Mouse (Mus musculus): ENCODE measurements at regions not wholly inside any gene's neighbourhood (a gene's known extent, or its start where the extent isn't known, plus 50 kb on each side); places are given as distances from the start of the nearest gene placed in this dataset.
A peak's percentile ranks its signal among the peaks of the same experiment; 100 is the strongest.

DNA sequence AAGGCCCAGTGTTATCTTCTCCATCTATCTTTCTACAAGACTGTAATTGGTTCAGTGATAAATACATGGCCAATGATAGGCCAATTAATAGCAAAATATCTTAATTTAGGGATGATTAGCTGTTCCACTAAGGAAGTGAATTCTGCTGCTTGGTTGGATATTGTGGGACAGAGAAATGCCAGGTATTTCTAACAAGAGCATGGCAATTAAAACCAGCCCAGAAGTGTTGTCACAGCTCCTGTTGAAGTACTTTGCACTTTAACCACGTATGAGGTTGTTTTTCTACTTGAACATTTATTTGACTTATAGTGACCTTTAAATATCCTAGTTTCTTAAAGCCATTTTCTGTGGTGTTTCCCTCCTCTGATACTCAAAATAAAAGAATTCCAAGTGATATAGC lies 65.7 kb upstream of the Acsl4 start:
- DNase-seq (ENCODE audit: low spot score in 2 of 2), result no peak

DNA sequence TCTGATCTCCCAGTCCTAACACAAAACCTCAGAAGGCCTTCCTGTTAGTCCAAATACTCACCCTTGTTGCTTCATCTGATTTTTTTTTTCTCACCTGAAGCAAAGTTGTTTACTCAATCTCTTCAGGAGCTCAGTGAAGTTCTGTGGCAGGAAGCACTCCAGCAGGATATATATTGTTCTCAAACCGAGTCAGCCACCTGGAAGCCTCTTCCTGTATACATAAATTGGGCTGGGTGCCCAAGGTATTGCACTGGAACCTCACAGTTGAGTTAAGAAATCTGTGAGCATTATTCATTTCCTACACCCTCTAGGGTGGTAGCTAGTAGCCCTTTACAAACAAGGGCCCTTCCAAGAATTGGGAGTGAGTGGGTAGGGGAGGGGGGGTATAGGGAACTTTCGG lies 73.8 kb upstream of the Acsl4 start:
- no peak for DNase-seq (ENCODE audit: low spot score in 2 of 2)

DNA sequence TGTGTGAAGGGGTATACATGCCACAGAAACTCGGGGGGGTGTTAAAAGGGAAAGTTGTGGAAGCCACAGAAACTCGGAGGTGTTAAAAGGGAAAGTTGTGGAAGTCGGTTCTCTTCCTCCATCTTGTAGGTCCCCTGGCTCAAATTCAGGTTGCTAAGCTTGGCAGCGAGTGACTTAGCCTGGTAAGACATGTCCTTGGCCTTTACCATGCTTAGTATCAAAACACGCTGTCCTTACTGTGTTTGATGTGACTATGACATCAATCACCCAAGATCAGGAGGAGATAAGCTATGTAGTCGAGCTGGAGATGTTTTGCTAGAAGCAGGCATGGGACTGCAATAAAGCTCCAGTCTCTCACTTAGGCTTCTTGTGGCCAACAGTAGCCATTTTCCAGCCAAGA lies 74.4 kb upstream of the Acsl4 start:
- no peak for DNase-seq (ENCODE audit: low spot score in 2 of 2)

DNA sequence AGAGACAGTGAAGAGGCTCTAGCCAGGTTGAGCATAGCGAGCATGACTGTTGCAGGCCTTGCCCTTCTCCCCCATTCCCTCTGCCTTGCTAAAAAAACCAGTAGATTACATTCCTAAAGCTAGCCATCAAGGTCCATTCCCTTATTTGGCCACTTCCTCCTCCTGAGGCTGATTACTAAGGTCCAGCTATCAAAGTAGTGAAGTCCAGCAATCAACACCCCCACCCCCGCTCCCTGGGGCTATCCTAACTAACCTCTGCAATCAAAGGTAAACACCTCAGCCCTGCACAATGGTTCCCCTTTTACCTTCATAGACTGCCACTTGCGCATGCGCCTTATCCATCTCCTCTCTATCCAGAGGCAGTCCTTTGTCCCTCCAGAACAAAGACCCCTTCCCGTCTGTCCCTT lies 77.5 kb upstream of the Acsl4 start:
- DNase-seq (ENCODE audit: low spot score in 2 of 2), result peak; percentile 12 to 16

DNA sequence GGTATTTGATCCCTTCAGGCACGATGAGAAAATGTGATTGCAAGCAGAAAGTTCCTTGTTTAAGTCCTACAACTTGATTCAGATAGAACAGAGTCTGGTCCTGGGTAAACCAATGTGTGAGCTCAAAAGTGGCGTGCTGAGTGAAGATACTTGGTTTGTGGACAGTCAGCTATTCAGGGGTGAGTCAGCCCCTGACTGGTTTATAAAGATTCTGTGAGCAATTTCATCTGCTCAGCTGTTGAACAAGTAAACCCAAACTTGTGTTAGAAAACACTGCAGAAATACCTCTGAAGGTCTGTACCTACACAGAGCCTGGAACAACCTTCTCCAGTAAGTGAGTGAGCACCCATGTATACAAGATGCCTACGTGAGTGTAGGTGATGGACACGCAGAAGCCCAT lies 78.1 kb upstream of the Acsl4 start:
- no peak for DNase-seq (ENCODE audit: low spot score in 2 of 2)

DNA sequence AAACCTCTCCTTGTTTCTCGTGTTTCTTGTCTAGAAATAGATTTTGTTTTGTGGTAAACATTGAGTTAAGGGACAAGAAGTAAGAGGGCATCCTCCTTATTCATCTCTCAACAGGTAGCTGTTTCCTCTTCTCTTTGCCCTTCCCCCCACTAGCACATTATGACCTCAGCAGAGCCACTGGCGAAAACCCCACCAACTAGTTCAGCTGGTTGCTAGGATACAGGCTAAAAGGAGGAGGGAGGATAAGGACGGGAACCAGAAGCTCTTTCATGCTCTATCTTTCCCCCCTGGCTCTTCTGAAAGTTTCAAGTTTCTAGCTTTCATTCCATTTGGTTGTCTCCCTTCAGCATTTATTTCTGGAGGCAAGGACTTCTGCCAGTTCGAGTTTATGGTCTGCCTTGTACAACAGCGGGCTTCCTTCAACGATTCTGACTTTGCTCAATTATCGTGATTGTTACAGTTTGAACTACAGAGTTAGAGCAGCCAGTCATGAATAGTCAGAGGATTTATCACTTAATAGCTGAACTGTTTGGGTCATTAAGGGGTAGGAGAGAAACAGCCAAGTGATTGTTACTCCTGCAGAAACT lies 78.8 kb upstream of the Acsl4 start:
- no peak for DNase-seq (ENCODE audit: low spot score in 2 of 2)

DNA sequence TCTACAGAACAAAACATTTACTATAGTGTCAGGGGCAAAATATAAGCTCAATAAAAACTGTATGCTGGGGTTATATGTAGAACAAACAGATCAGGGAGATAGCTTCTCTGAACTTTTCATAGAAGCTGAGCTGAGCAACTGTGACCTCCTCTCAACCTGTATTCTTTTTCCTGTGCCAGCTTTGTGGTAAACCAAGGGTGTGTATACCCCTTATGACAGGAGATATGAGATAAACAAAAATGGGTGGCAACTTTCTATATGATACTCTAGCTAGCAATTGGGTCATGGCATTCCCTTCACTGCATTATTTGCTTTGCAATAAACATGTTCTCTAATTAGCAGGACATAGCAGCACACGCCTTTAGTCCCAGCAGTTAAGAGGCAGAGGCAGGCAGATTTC lies 79.7 kb upstream of the Acsl4 start:
- DNase-seq (ENCODE audit: low spot score in 2 of 2), result no peak

DNA sequence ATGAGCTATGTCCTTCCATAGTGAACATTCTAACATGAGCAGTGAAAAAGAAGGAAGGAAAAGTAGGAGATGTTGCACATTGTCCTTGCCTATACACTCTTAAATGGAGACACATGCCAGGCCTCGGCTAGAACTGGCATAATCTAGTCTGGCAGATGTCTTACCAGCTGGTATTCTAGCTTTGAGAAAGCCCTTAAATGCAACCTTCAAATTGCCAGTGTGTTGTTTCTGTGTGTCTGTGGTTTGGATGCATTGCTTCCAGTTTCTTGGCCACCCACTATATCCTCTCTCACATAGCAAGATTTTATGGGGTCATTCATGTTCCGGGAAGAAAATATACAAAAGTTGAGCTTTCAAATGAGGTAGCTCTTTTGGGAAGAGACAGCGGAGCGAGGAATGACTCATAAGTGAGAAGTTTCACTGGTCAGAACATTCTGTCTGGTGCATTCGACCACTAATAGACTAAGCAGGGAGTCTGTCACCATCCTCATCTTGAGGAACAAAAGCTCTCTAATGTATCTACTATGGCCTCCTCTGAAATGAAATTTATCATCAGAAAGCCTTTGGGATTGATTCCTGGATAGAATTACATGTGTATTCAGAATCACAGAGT lies 91.0 kb upstream of the Acsl4 start:
- no peak for DNase-seq (ENCODE audit: low spot score in 2 of 2)

DNA sequence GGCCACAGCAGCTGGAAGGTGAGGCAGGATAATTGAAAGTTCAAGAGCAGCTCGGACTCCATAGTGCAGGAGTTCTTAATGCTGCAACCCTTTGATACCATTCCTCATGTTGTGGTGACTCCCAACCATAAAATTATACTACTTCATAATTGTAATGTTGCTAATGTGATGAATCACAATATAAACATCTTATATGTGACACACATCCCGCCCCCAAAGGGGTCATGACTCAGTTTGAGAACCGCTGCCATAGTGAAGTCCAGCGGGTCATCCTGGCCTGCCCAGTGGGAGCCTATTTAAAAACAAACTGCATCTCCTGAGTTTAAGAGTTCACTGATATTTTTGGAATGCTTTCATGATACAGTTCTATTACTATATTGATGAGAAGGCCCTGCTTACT lies 97.7 kb upstream of the Acsl4 start:
- no peak for DNase-seq (ENCODE audit: low spot score in 2 of 2)

DNA sequence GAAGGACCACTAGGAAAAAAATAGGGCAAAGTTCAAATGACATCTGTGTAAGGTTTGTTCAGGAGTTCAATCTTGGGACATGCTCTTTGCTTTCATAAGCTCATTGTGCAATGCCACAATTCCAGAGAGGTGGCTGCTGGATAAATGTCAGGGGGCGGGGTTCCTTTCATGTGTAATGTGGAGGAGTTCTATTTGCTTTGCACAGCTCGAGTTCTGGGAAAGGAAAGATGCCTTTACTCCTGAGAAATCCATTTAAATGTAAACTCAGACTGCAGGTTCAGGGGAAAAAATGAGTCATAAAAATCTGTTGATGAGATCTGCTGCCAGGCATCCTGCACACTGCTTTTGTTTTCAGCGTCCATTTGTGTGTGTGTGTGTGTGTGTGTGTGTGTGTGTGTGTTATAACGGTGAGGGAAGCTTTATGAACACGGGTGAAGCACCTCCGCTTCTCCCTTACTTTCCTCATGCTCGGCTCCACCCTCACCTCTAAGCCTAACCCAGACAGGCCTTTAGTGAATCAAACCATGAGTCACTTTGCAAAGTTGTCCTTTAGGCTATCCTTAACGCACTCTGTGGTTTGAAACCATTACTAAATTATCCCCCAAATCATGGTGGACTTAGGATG lies 99.9 kb upstream of the Acsl4 start:
- peak in 1 of 2 experiments; percentile 43 for DNase-seq (ENCODE audit: low spot score in 2 of 2)

DNA sequence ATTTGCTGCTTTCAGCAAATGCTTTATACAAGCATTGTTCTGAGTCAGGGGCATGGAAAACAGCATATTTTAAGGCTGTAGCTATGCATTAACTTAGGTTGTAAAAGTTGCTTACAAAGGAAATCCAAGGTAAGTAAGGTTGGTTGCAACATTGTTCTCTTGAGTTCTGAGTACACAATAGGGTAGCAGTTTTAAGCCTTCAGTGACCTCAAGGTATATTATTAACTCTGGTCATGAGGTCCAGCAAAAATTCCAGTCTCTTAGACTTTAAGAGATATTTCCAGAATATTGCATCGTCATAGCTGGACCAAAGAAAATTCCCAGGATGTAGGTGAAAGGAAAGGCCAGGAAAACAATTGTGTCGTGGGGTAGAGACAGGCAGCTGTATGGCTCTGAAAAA lies 110.8 kb upstream of the Acsl4 start:
- DNase-seq (ENCODE audit: low spot score in 2 of 2), result no peak

DNA sequence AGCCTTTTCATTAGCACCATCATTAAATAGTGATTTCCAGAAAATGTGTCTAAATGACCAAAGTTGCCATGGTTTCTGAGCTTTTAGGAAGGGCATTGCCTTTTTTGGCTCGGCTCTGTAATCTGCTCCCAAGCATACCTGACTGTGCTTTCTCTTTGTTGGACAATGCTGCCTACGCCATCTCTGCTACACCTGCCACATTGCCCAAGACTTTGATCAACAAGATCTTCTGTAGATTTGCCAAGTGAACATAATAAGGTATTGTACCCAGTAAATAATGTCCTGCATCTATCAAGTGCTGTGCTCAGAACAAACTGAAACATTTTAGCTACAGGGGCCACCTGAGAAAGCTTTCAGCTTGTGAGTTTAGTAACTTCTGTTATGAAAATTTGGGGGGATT lies 114.6 kb upstream of the Acsl4 start:
- DNase-seq (ENCODE audit: low spot score in 2 of 2), result no peak

DNA sequence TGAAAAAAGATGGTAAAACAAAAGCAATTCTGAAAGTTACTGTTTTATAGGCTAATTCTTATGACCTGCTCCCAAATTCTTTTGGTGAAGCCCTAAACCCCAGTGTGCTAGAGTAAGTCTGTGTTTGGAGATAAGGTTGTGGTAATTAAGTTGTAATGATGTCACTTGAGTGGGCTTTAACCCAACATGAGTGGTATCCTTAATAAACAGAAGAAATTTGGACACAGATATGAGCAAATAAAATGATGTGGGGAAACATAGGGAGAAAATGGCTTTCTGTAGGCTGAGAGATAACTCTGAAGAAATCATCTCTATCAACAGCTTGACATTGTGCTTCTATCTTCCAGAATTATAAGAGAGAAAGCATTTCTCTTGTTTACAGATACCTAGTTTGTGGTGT lies 117.1 kb upstream of the Acsl4 start:
- DNase-seq (ENCODE audit: low spot score in 2 of 2), result no peak

DNA sequence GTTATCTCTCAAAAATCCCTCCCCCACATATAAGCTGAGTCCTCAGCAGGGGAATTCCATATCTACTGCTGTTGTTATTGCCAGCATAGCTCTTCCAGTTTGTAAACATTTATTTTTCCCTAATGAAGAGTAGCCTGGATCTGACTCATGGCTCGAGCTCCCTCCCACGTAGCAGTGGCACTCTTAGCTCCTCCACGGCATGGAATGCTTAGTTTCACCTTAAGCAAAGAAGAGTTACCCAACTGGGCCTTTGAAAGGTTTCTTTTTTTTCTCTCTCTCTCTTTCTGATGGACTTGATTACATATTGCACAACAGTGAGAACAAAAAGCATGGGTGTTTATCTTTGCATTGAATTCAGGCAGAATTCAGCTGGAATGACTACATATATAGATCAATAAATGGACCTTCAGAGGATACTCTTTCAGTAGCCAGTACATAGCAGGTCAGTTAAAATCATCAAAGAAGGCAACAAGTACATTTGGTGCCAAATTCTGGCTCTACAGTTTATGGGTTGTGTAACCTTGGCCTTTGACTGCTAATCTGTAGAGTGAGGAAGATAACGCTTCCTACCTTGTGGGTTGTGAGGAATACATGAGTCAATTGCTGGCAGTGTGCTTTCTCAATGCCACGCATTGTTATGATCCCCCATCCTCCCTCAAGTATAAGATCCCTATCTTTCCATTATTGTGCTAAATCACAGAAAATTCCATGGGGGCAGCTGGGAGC lies 126.2 kb upstream of the Acsl4 start:
- no peak for DNase-seq (ENCODE audit: low spot score in 2 of 2)

DNA sequence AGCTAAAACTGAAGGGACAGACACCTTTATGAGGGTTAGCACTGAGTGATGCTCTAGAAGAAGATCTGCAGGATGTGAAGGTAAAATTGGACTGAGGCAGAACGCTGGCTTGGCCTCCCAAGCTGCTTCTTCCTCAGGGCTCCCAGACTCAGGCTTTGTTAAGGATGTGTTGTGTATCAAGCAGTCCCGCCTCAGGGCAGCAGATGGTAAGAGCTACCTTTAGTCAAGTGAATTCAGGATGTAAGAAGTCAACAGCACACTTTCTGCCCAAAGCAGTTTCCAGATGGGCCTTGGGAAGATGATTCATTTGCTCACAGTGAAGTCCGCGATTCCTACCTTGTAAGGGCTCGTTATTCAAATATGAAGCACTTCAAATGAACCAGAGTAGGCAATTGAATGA lies 126.9 kb upstream of the Acsl4 start:
- no peak for DNase-seq (ENCODE audit: low spot score in 2 of 2)

DNA sequence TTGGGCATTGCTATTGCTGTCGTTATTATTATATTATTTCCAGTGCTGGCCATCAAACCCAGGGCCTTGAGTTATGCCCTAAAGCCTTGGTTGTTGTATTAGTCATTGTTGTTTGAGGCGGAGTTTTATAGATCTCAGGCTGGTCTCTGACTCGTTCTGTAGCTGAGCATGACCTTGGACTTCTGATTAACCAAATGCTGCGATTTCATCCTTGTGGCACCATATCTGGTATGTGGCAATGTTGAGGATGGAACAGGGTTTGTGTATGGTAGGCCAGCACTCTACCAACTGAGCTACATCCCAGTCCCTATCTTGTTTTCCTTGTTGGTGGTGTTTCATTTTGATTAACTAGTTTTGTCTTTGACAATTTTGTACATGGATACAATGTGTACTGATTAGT lies 130.7 kb upstream of the Acsl4 start:
- no peak for DNase-seq (ENCODE audit: low spot score in 2 of 2)

DNA sequence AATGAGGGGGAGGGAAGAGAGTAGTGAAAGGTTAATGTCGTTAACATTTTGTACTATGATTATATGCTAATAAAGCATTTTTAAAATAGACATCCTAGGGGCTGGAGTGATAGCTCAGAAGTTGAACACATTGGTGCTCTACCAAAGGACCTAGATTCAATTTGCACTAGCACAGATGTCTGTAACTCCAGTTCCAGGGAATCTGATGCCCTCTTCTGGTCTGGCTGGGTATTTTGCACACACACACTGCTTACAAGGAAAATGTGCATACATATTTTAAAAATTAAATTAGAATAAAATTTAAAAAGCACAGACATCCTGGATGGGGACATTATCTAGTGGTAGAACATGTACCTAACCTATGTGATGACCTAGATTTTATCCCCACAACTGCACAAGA lies 136.6 kb upstream of the Acsl4 start:
- peak in 1 of 2 experiments; percentile 20 for DNase-seq (ENCODE audit: low spot score in 2 of 2)

DNA sequence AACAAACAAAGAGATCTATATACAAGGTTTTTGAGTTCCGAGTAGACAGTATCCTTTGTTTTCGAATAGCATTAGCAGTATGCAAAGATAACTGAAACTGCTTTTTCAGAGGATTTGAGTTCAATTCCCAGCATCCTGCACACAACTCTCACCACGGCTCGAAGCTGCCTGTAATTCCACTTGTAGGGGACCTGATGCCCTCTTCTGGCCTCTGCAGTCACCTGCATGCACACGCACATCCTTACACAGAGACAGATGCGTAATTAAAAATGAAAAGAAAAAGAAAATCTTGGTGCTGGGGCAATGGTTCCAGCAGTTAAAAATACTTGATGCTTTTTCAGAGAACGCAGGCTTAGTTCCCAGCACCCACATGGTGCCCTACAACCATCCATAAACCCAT lies 139.6 kb upstream of the Acsl4 start:
- no peak for DNase-seq (ENCODE audit: low spot score in 2 of 2)

DNA sequence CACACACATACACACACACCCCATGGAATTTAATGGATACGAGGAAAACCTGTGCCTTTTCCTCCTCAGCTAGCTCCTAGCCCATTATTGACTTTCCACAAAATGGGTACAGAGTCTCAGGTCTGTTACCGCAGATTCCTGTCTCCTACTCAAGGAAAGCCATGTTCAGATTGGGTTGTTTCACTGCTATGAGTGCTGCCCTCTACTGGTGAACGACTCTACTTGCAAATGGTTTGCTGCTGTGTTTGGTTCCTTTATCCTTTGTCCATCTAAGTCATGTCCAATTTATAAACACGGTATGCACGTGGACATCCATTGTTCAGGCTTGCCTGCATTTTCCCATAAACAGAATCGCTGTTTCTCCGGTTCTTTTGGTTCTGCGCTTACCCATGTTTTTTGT lies 144.4 kb upstream of the Acsl4 start:
- DNase-seq (ENCODE audit: low spot score in 2 of 2), result peak in 1 of 2 experiments; percentile 19

DNA sequence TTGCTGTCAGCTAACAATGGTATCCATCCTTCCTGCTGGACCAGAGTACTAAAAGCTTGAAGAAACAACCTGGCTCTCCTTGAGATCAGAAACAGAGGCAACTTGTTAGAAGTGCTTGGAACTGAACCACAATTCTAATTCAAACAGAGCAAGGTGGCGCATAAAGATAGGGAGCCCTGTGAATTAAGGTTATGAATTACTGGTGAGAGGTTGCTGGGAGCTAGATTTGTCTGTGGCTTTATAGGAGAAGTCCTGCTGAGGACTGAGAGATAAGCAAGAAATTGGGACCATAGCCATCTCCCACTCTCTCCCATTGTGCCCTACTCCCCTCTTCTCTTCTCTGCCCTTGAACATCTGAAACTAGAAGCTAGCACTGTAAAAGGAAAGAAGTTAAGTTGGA lies 145.2 kb upstream of the Acsl4 start:
- no peak for DNase-seq (ENCODE audit: low spot score in 2 of 2)

DNA sequence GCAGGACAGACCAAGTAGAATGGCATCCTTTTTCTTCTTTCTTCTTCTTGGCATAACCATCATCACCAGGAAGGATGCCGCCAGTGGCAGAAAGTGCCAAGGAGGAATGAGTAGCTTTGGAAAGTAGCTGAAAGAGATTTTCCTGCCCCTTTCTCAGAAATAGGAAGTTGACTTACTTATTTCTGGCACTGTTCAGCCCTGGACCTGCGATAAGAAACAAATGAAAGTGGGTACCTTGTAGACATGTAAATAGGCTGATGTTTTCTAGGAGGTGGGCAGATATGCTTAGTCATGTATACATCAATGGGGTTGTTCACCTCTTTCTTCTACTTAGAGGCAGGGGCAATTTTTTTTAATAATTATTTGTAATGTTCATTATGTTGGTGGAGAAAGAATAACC lies 145.3 kb upstream of the Tmem164 start:
- no peak for DNase-seq (ENCODE audit: low spot score in 2 of 2)

DNA sequence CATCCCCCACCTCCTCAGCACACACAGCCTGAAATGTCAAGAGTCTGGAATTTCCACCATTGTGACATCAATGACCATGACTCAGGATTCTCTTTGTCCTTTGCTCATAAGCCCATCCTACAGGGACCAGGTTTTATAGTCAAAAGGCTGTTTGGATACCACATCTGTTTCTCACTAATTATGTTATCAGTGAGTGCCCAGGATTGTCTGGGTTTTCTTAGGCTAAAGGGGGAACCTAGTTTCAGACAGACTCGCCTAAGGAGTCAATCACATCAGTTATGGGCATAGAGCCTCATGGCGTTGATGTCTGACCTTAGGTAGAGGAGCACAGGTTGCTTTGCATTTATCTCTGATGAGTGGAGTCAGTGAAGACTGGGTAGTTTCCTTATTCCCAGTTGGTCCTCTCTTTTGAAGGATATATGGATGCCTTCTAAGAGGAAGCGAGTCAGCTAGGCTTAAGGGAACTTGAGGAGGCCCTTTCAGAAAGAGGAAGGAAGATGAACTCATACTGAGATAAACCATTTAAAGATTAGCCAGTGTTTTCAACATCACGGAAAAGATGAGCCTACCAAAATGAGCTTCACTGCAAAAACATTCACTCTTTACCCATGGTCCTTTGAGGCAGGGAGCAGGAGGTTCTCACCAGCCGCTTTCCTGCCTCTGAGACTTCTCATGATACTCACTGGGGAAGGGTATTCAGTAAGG lies 143.8 kb upstream of the Tmem164 start:
- no peak for DNase-seq (ENCODE audit: low spot score in 2 of 2)

Measured in urinary bladder, postnatal 36 days (tissue).